Mouse (Mus musculus): ENCODE measurements around the gene Elobl. TPM values are rescaled to one million over a fixed set of nuclear protein-coding genes. Genes with fewer than 3 reads are reported as not detected.

Gene Elobl
- polyA plus RNA-seq (2015; fragmentation: Nextera tagmentation; extraction: Ambion mirVana), result not detected in 2 replicates

- Histone ChIP-seq H3K4me3 (replicated peaks) (no peak within 1 kb of the TSS), H3K4me2 (replicated peaks) (no peak within 1 kb of the TSS), H3K9me3 (no peaks in the 10 kb centered on the region), H3K27ac (no peak within 1 kb of the TSS), H3K36me3 (no peaks in the 10 kb centered on the region), H3K27me3 (replicated peaks) (peaks cover 3% of the 10 kb centered on the region; the same call in 1 of the 2 replicates), H3K4me1 (replicated peaks) (no peaks in the 10 kb centered on the region), H3K9ac (no peak within 1 kb of the TSS)
- WGBS, result 90% methylated on average over 3 of the region's 3 CpGs
- ATAC-seq, result no peak
Observed at GRCm38 (mm10) chr11:88966881-88967361, at the start of gene Elobl. TSS of gene Elobl (minus strand) at chr11:88966931.

- H3K36me3 ChIP-seq, result peaks cover 36% of the 10 kb centered on the region
- no peak overlapping the region for H3K4me3 ChIP-seq (replicated peaks)
- peak; percentile 61 for ATAC-seq
- H3K9me3 ChIP-seq, result no peaks in the 10 kb centered on the region
- H3K9ac ChIP-seq, result no peak overlapping the region
- H3K4me1 ChIP-seq (replicated peaks), result no peaks in the 10 kb centered on the region
- no peaks in the 10 kb centered on the region for H3K27me3 ChIP-seq (replicated peaks)
- WGBS, result 84% methylated on average over 5 of the region's 5 CpGs
- H3K27ac ChIP-seq, result no peak overlapping the region
- H3K4me2 ChIP-seq (replicated peaks), result no peak overlapping the region
Observed at GRCm38 (mm10) chr11:89012241-89012640, 45.5 kb upstream of the Elobl start.

GRCm38 (mm10) chr11:89009496-89009895, 42.8 kb upstream of the Elobl start:
- Histone ChIP-seq H3K9me3 (no peaks in the 10 kb centered on the region), H3K4me2 (replicated peaks) (no peak overlapping the region), H3K9ac (no peak overlapping the region), H3K27me3 (replicated peaks) (no peaks in the 10 kb centered on the region), H3K4me3 (replicated peaks) (no peak overlapping the region), H3K4me1 (replicated peaks) (no peaks in the 10 kb centered on the region), H3K36me3 (peaks cover 29% of the 10 kb centered on the region), H3K27ac (no peak overlapping the region)
- 59% methylated on average over 7 of the region's 7 CpGs for WGBS
- 0 out of 2 replicates have a peak, but pooled peaks have one; percentile 45 for ATAC-seq

- WGBS, result 84% methylated on average over 9 of the region's 9 CpGs
- Histone ChIP-seq H3K4me1 (replicated peaks) (no peaks in the 10 kb centered on the region), H3K4me2 (replicated peaks) (no peak overlapping the region), H3K36me3 (peaks cover 29% of the 10 kb centered on the region), H3K9ac (no peak overlapping the region), H3K27me3 (replicated peaks) (no peaks in the 10 kb centered on the region), H3K4me3 (replicated peaks) (no peak overlapping the region), H3K27ac (no peak overlapping the region), H3K9me3 (no peaks in the 10 kb centered on the region)
- ATAC-seq, result no peak
Observed at GRCm38 (mm10) chr11:89009066-89009465, 42.3 kb upstream of the Elobl start.

GRCm38 (mm10) chr11:89007582-89007981, 40.9 kb upstream of the Elobl start:
- no peak overlapping the region for H3K27ac ChIP-seq
- ATAC-seq, result no peak
- WGBS, result 77% methylated on average over 3 of the region's 3 CpGs
- no peak overlapping the region for H3K9ac ChIP-seq
- H3K27me3 ChIP-seq (replicated peaks), result no peaks in the 10 kb centered on the region
- no peaks in the 10 kb centered on the region for H3K9me3 ChIP-seq
- peaks cover 5% of the 10 kb centered on the region for H3K4me1 ChIP-seq (replicated peaks)
- peaks cover 22% of the 10 kb centered on the region for H3K36me3 ChIP-seq
- no peak overlapping the region for H3K4me3 ChIP-seq (replicated peaks)
- no peak overlapping the region for H3K4me2 ChIP-seq (replicated peaks)

GRCm38 (mm10) chr11:89006404-89006803, 39.7 kb upstream of the Elobl start:
- Histone ChIP-seq H3K4me1 (replicated peaks) (peaks cover 13% of the 10 kb centered on the region), H3K27ac (no peak overlapping the region), H3K4me3 (replicated peaks) (no peak overlapping the region), H3K36me3 (peaks cover 13% of the 10 kb centered on the region), H3K9ac (no peak overlapping the region), H3K27me3 (replicated peaks) (no peaks in the 10 kb centered on the region), H3K9me3 (no peaks in the 10 kb centered on the region), H3K4me2 (replicated peaks) (no peak overlapping the region)
- no peak for ATAC-seq

- Histone ChIP-seq H3K9me3 (no peaks in the 10 kb centered on the region), H3K4me1 (replicated peaks) (peaks cover 14% of the 10 kb centered on the region), H3K27me3 (replicated peaks) (no peaks in the 10 kb centered on the region), H3K36me3 (0 out of 2 replicates have a peak, but pooled peaks cover 7% of the 10 kb centered on the region), H3K4me3 (replicated peaks) (no peak overlapping the region), H3K9ac (no peak overlapping the region), H3K4me2 (replicated peaks) (no peak overlapping the region), H3K27ac (no peak overlapping the region)
- no peak for ATAC-seq
- 71% methylated on average over 5 of the region's 5 CpGs for whole genome bisulfite sequencing
Observed at GRCm38 (mm10) chr11:89005473-89005872, 38.7 kb upstream of the Elobl start.

- Histone ChIP-seq H3K4me2 (replicated peaks) (peak overlapping the region; percentile 44; the same call in 1 of the 2 replicates), H3K36me3 (0 out of 2 replicates have a peak, but pooled peaks cover 7% of the 10 kb centered on the region), H3K4me3 (replicated peaks) (no peak overlapping the region), H3K4me1 (replicated peaks) (peaks cover 14% of the 10 kb centered on the region), H3K9ac (no peak overlapping the region), H3K27ac (no peak overlapping the region), H3K9me3 (no peaks in the 10 kb centered on the region), H3K27me3 (replicated peaks) (no peaks in the 10 kb centered on the region)
- WGBS, result 71% methylated on average over 4 of the region's 4 CpGs
- ATAC-seq, result no peak
Observed at GRCm38 (mm10) chr11:89003726-89004125, 37.0 kb upstream of the Elobl start.

- 34% methylated on average over 6 of the region's 6 CpGs for WGBS
- 0 out of 2 replicates have a peak, but pooled peaks cover 7% of the 10 kb centered on the region for H3K36me3 ChIP-seq
- H3K9ac ChIP-seq, result no peak overlapping the region
Observed at GRCm38 (mm10) chr11:89003078-89003477, 36.3 kb upstream of the Elobl start.

GRCm38 (mm10) chr11:89002621-89003020, 35.9 kb upstream of the Elobl start:
- no peak for ATAC-seq
- Histone ChIP-seq H3K4me3 (replicated peaks) (peak overlapping the region; percentile 12; the same call in 1 of the 2 replicates), H3K36me3 (0 out of 2 replicates have a peak, but pooled peaks cover 7% of the 10 kb centered on the region), H3K9ac (no peak overlapping the region), H3K9me3 (no peaks in the 10 kb centered on the region), H3K27me3 (replicated peaks) (no peaks in the 10 kb centered on the region), H3K4me2 (replicated peaks) (peak overlapping the region; percentile 44), H3K27ac (no peak overlapping the region), H3K4me1 (replicated peaks) (peaks cover 14% of the 10 kb centered on the region)
- 71% methylated on average over 5 of the region's 5 CpGs for WGBS

More at GRCm38 (mm10) chr11:89003078-89003477, 36.3 kb upstream of the Elobl start:
- H3K4me2 ChIP-seq (replicated peaks), result peak overlapping the region; percentile 44
- no peaks in the 10 kb centered on the region for H3K27me3 ChIP-seq (replicated peaks)
- H3K27ac ChIP-seq, result no peak overlapping the region
- H3K4me3 ChIP-seq (replicated peaks), result peak overlapping the region; percentile 12; the same call in 1 of the 2 replicates
- H3K4me1 ChIP-seq (replicated peaks), result peaks cover 14% of the 10 kb centered on the region
- ATAC-seq, result no peak
- no peaks in the 10 kb centered on the region for H3K9me3 ChIP-seq

- Histone ChIP-seq H3K36me3 (0 out of 2 replicates have a peak, but pooled peaks cover 3% of the 10 kb centered on the region), H3K27ac (no peak overlapping the region), H3K4me3 (replicated peaks) (no peak overlapping the region), H3K4me2 (replicated peaks) (peak overlapping the region; percentile 44; the same call in 1 of the 2 replicates), H3K4me1 (replicated peaks) (peaks cover 14% of the 10 kb centered on the region), H3K9me3 (no peaks in the 10 kb centered on the region), H3K27me3 (replicated peaks) (no peaks in the 10 kb centered on the region), H3K9ac (no peak overlapping the region)
- ATAC-seq, result no peak
- WGBS, result 77% methylated on average over 5 of the region's 5 CpGs
Observed at GRCm38 (mm10) chr11:89002068-89002467, 35.3 kb upstream of the Elobl start.

- Histone ChIP-seq H3K4me3 (replicated peaks) (peak overlapping the region; percentile 7; the same call in 1 of the 2 replicates), H3K27me3 (replicated peaks) (no peaks in the 10 kb centered on the region), H3K4me1 (replicated peaks) (peaks cover 14% of the 10 kb centered on the region), H3K27ac (no peak overlapping the region), H3K9ac (no peak overlapping the region), H3K4me2 (replicated peaks) (peak overlapping the region; percentile 76), H3K36me3 (0 out of 2 replicates have a peak, but pooled peaks cover 2% of the 10 kb centered on the region), H3K9me3 (no peaks in the 10 kb centered on the region)
- WGBS, result 93% methylated on average over 7 of the region's 7 CpGs
- no peak for ATAC-seq
Observed at GRCm38 (mm10) chr11:89001569-89001968, 34.8 kb upstream of the Elobl start.

GRCm38 (mm10) chr11:89000527-89000819, 33.7 kb upstream of the Elobl start:
- peaks cover 22% of the 10 kb centered on the region for H3K4me1 ChIP-seq (replicated peaks)
- H3K27me3 ChIP-seq (replicated peaks), result no peaks in the 10 kb centered on the region
- peak overlapping the region; percentile 66 for H3K4me3 ChIP-seq (replicated peaks)
- peak overlapping the region; percentile 76; the same call in 1 of the 2 replicates for H3K27ac ChIP-seq
- no peak for ATAC-seq
- H3K9me3 ChIP-seq, result no peaks in the 10 kb centered on the region
- peak overlapping the region; percentile 78 for H3K9ac ChIP-seq
- H3K36me3 ChIP-seq, result no peaks in the 10 kb centered on the region
- peak overlapping the region; percentile 76 for H3K4me2 ChIP-seq (replicated peaks)
